Mouse (Mus musculus) liver, adult (tissue): ENCODE data around the gene Plekhj1.

ENCODE experiments used
- GATA4 ChIP-seq: IDR thresholded peaks from 2 replicates; pipeline ENCODE4 v1.6.1; 2014; ENCODE audit warnings: mild to moderate bottlenecking, low read length; ENCODE audit not compliant: insufficient replicate concordance

Plekhj1 gene

GRCm38 (mm10) chr10:80797186-80798149 lies 958 bp downstream of the Plekhj1 start:
- no peak for TF ChIP-seq GATA4

GRCm38 (mm10) chr10:80796307-80796848 lies 2.0 kb downstream of the Plekhj1 start:
- no peak for TF ChIP-seq GATA4

GRCm38 (mm10) chr10:80794750-80795149 lies 3.7 kb downstream of the Plekhj1 start:
- no peak for TF ChIP-seq GATA4

- TF ChIP-seq GATA4 = no peak
Observed at GRCm38 (mm10) chr10:80793803-80794202, 4.6 kb downstream of the Plekhj1 start.

- TF ChIP-seq GATA4 = no peak
Observed at GRCm38 (mm10) chr10:80793033-80793784, 5.2 kb downstream of the Plekhj1 start.

- no peak for TF ChIP-seq GATA4
Observed at GRCm38 (mm10) chr10:80792175-80793032, 6.0 kb downstream of the Plekhj1 start.

GRCm38 (mm10) chr10:80791476-80792174 lies 6.8 kb downstream of the Plekhj1 start:
- no peak for TF ChIP-seq GATA4

GRCm38 (mm10) chr10:80790761-80791404 lies 7.5 kb downstream of the Plekhj1 start:
- TF ChIP-seq GATA4 = no peak

GRCm38 (mm10) chr10:80787517-80787916 lies 10.9 kb downstream of the Plekhj1 start:
- no peak for TF ChIP-seq GATA4

- no peak for TF ChIP-seq GATA4
Observed at GRCm38 (mm10) chr10:80785963-80786362, 12.5 kb downstream of the Plekhj1 start.

GRCm38 (mm10) chr10:80784871-80785270 lies 13.6 kb downstream of the Plekhj1 start:
- no peak for TF ChIP-seq GATA4

- no peak for TF ChIP-seq GATA4
Observed at GRCm38 (mm10) chr10:80784302-80784701, 14.1 kb downstream of the Plekhj1 start.

- TF ChIP-seq GATA4 = peak; percentile 47; the same call in 1 of the 2 replicates
Observed at GRCm38 (mm10) chr10:80779565-80779964, 18.9 kb downstream of the Plekhj1 start.

- TF ChIP-seq GATA4 = no peak
Observed at GRCm38 (mm10) chr10:80777123-80777522, 21.3 kb downstream of the Plekhj1 start.
